Mouse (Mus musculus): ENCODE measurements around the gene Acr. TPM values are rescaled to one million over a fixed set of nuclear protein-coding genes. Genes with fewer than 3 reads are reported as not detected.

Gene Acr
- 0.22 TPM in 1 of 2 replicates, not detected in the other for polyA plus RNA-seq (2015; fragmentation: Nextera tagmentation; extraction: Ambion mirVana)

GRCm38 (mm10) chr15:89568114-89568513, at the start of gene Acr:
Acr (plus strand) TSS chr15:89568326.
- 90% methylated on average over 6 of the region's 6 CpGs for WGBS
- H3K27ac ChIP-seq: no peak within 1 kb of the TSS
- H3K4me2 ChIP-seq: no peak within 1 kb of the TSS

DNA sequence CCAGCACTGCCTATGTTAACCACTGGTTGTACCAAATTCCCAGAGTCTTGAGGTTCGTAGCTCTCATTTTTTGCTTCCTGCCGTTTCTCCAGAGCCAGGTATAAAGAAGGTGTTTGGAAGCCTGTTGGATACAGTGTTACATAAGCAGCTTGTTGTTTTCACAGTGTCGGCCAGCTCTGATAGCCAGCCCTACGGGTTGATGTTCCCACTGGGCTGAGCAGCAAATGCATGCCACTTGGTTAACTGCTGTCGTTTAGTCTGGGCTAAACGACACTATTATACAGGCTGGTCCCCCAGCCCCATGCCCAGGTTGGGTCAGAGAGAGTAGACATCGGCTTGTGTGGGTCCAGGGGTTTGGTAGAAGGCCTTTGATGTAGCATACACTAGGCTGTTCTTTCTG, 46.2 kb upstream of the Acr start:
- WGBS: 60% methylated on average over 7 of the region's 7 CpGs
- Histone ChIP-seq H3K27me3 (peaks cover 37% of the 10 kb centered on the region), H3K36me3 (no peaks in the 10 kb centered on the region), H3K4me2 (no peak overlapping the region), H3K9ac (no peak overlapping the region), H3K4me3 (no peak overlapping the region), H3K9me3 (no peaks in the 10 kb centered on the region), H3K27ac (no peak overlapping the region), H3K4me1 (peaks cover 11% of the 10 kb centered on the region)
- ATAC-seq (ENCODE audit: insufficient number of reproducible peaks, low FRiP score, low TSS enrichment, low read depth): no peak

More at GRCm38 (mm10) chr15:89568114-89568513, at the start of gene Acr:
- H3K27me3 ChIP-seq: no peaks in the 10 kb centered on the region
- no peaks in the 10 kb centered on the region for H3K9me3 ChIP-seq
- H3K4me1 ChIP-seq: no peaks in the 10 kb centered on the region
- no peaks in the 10 kb centered on the region for H3K36me3 ChIP-seq
- H3K9ac ChIP-seq: no peak within 1 kb of the TSS
- no peak within 1 kb of the TSS for H3K4me3 ChIP-seq
- no peak for ATAC-seq (ENCODE audit: insufficient number of reproducible peaks, low FRiP score, low TSS enrichment, low read depth)

DNA sequence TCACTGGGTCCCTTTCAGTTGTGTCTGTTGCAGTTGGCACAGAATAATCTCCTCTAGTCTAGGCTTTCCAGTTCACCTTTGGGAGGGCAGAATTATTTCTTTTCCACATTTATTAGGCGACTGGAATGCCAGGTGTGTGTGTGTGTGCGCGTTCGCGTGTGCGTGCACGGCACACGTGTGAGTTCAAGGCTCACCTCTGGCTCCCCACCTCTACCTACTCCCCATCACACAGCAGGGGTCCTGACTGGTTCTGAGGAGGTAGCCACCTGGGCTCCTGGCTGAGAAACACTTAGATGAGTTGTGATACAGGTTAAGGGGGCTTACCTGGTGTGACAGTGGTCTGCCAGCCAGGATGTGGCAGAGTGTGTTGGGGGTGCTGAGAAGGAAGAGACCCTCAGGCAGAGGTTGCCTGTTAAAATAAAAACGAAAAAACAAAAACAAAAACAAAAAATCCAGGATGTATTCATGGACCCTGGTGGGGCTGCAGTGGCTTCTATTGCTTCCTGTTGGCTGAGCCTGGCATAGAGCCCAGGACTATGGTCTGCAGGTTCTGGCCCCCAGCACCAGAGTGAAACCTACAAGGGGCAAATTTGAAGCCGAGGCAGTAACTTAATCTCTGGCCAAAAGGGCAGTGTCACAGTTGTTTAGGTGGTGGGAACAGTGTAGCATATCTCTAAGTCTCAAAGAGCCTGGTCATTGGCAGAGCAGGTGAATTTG, 45.4 kb upstream of the Acr start:
- no peak for ATAC-seq (ENCODE audit: insufficient number of reproducible peaks, low FRiP score, low TSS enrichment, low read depth)
- H3K36me3 ChIP-seq: no peaks in the 10 kb centered on the region
- no peak overlapping the region for H3K27ac ChIP-seq
- no peaks in the 10 kb centered on the region for H3K9me3 ChIP-seq
- 85% methylated on average over 10 of the region's 10 CpGs for WGBS
- peaks cover 37% of the 10 kb centered on the region for H3K27me3 ChIP-seq
- H3K4me1 ChIP-seq: peaks cover 11% of the 10 kb centered on the region
- peak overlapping the region; percentile 96; the same call in 1 of the 2 replicates for H3K4me2 ChIP-seq
- H3K9ac ChIP-seq: no peak overlapping the region
- H3K4me3 ChIP-seq: peak overlapping the region; percentile 67

DNA sequence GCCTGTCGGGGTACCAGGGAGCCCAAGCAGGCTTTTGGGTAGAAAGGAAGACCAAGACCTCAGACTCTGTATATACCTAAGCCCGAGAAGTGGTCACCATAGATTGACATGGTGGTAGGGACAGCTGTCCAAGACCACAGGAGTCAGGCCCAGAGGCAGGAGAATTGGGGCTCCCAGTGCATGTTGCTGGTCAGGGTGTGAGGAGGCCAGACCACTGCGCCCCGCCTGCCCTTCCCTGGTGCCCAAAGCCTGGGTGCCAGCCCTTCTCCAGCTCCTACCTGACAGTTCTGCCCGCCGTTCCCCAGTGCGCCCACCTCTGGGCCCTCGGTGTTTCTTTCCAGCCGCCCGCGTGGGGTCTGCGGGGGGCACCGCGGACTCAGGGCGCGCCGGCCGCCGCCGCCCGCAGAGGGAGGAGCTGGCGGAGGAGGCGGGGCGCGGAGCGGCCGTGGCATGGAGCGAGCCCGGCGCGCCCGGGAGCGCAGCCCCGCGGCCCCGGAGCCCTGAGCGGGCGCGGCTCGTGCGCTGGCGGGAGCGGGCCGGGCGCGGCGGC, 44.8 kb upstream of the Acr start:
- 6% methylated on average over 42 of the region's 47 CpGs for WGBS
- Histone ChIP-seq H3K4me1 (peaks cover 11% of the 10 kb centered on the region), H3K4me2 (peak overlapping the region; percentile 96), H3K27ac (no peak overlapping the region), H3K9ac (0 out of 2 replicates have a peak overlapping the region, but pooled peaks have one; percentile 33), H3K4me3 (peak overlapping the region; percentile 67), H3K36me3 (no peaks in the 10 kb centered on the region), H3K9me3 (no peaks in the 10 kb centered on the region), H3K27me3 (peaks cover 37% of the 10 kb centered on the region)
- ATAC-seq (ENCODE audit: insufficient number of reproducible peaks, low FRiP score, low TSS enrichment, low read depth): 0 out of 2 replicates have a peak, but pooled peaks have one; percentile 21

DNA sequence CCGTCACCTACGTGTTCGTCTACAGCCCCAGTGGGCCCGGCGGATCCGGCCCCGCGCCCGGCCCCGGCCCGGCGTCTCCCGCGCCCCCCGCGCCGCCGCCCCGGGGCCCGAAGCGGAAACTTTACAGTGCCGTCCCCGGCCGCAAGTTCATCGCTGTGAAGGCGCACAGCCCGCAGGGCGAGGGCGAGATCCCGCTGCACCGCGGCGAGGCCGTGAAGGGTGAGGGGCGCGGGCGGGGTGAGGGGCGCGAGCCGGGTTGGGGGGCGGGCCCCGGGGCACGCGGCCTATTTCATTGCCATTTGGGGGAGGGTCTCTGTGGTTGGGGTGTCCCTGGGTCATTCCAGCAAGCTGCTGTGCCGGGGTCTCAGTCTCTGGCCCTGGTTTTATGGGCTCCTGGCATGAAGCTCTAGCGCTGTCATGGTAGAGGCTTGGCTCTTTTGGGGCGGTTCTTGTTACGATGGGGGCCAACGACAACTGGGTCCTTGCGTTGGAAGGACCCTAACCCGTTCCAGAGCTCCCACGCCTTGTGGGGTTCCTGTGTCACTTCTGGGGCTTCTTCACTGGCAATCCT, 44.0 kb upstream of the Acr start:
- Histone ChIP-seq H3K4me1 (peaks cover 11% of the 10 kb centered on the region), H3K4me2 (peak overlapping the region; percentile 96), H3K36me3 (no peaks in the 10 kb centered on the region), H3K9me3 (no peaks in the 10 kb centered on the region), H3K27ac (no peak overlapping the region), H3K9ac (peak overlapping the region; percentile 54), H3K27me3 (peaks cover 37% of the 10 kb centered on the region), H3K4me3 (peak overlapping the region; percentile 67)
- 1% methylated on average over 49 of the region's 52 CpGs for WGBS
- no peak for ATAC-seq (ENCODE audit: insufficient number of reproducible peaks, low FRiP score, low TSS enrichment, low read depth)

GRCm38 (mm10) chr15:89524611-89525415, 43.3 kb upstream of the Acr start:
- Histone ChIP-seq H3K9me3 (no peaks in the 10 kb centered on the region), H3K4me2 (peak overlapping the region; percentile 96), H3K27me3 (peaks cover 37% of the 10 kb centered on the region), H3K4me1 (peaks cover 11% of the 10 kb centered on the region), H3K36me3 (no peaks in the 10 kb centered on the region), H3K27ac (no peak overlapping the region), H3K9ac (peak overlapping the region; percentile 54; the same call in 1 of the 2 replicates), H3K4me3 (peak overlapping the region; percentile 67)
- 69% methylated on average over 8 of the region's 8 CpGs for WGBS
- ATAC-seq (ENCODE audit: insufficient number of reproducible peaks, low FRiP score, low TSS enrichment, low read depth): no peak

GRCm38 (mm10) chr15:89525464-89525863, 42.7 kb upstream of the Acr start:
- Histone ChIP-seq H3K27me3 (peaks cover 37% of the 10 kb centered on the region), H3K9me3 (no peaks in the 10 kb centered on the region), H3K36me3 (no peaks in the 10 kb centered on the region), H3K4me1 (peaks cover 11% of the 10 kb centered on the region), H3K27ac (no peak overlapping the region), H3K4me2 (no peak overlapping the region), H3K9ac (no peak overlapping the region), H3K4me3 (no peak overlapping the region)
- WGBS: 92% methylated on average over 8 of the region's 8 CpGs
- ATAC-seq (ENCODE audit: insufficient number of reproducible peaks, low FRiP score, low TSS enrichment, low read depth): no peak

GRCm38 (mm10) chr15:89525896-89526295, 42.2 kb upstream of the Acr start:
- Histone ChIP-seq H3K4me2 (no peak overlapping the region), H3K27me3 (peaks cover 37% of the 10 kb centered on the region), H3K9ac (no peak overlapping the region), H3K4me1 (peaks cover 11% of the 10 kb centered on the region), H3K4me3 (no peak overlapping the region), H3K9me3 (no peaks in the 10 kb centered on the region), H3K27ac (no peak overlapping the region), H3K36me3 (no peaks in the 10 kb centered on the region)
- 64% methylated on average over 7 of the region's 7 CpGs for WGBS
- ATAC-seq (ENCODE audit: insufficient number of reproducible peaks, low FRiP score, low TSS enrichment, low read depth): no peak

DNA sequence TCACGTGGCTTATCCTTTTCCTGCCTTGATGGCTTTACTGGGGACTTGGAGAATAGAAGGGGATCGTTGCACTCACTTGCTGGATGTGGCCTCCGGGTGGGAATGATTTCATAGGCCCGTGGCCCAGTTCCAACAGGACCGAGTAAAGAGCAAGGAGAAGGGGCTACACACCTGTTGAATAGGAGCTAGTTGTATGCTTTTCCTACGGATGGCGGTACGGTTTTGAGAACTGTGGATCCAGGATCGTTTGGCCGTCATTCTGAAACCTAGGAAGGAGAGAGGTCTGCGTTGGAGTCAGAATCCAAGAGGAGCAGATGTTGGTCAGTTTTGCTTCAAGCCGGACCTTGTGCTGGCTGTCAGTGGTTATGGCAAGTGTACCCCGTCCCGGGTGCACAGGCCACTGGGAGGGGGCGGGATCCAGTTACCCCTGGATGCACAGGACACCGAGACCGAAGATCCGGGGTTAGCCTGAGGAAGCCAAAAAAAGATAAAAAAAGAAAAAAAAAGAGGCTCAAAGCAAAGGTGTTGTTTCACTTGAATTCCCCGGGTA, 41.3 kb upstream of the Acr start:
- H3K27me3 ChIP-seq: peaks cover 34% of the 10 kb centered on the region
- no peaks in the 10 kb centered on the region for H3K9me3 ChIP-seq
- 0 out of 2 replicates have a peak, but pooled peaks cover 2% of the 10 kb centered on the region for H3K36me3 ChIP-seq
- WGBS: 86% methylated on average over 19 of the region's 19 CpGs
- peaks cover 11% of the 10 kb centered on the region for H3K4me1 ChIP-seq
- no peak overlapping the region for H3K4me3 ChIP-seq
- H3K27ac ChIP-seq: no peak overlapping the region
- no peak overlapping the region for H3K9ac ChIP-seq
- no peak overlapping the region for H3K4me2 ChIP-seq
- no peak for ATAC-seq (ENCODE audit: insufficient number of reproducible peaks, low FRiP score, low TSS enrichment, low read depth)

GRCm38 (mm10) chr15:89527466-89527865, 40.7 kb upstream of the Acr start:
- no peak overlapping the region for H3K4me2 ChIP-seq
- peaks cover 13% of the 10 kb centered on the region for H3K4me1 ChIP-seq
- H3K27me3 ChIP-seq: peaks cover 29% of the 10 kb centered on the region
- 0 out of 2 replicates have a peak, but pooled peaks cover 6% of the 10 kb centered on the region for H3K36me3 ChIP-seq
- ATAC-seq (ENCODE audit: insufficient number of reproducible peaks, low FRiP score, low TSS enrichment, low read depth): no peak
- H3K4me3 ChIP-seq: no peak overlapping the region
- 83% methylated on average over 7 of the region's 7 CpGs for WGBS
- no peak overlapping the region for H3K9ac ChIP-seq
- no peak overlapping the region for H3K27ac ChIP-seq
- H3K9me3 ChIP-seq: no peaks in the 10 kb centered on the region

- Histone ChIP-seq H3K9ac (no peak overlapping the region), H3K4me3 (no peak overlapping the region), H3K27me3 (peaks cover 20% of the 10 kb centered on the region), H3K27ac (no peak overlapping the region), H3K4me1 (peaks cover 16% of the 10 kb centered on the region), H3K36me3 (0 out of 2 replicates have a peak, but pooled peaks cover 11% of the 10 kb centered on the region), H3K4me2 (no peak overlapping the region), H3K9me3 (no peaks in the 10 kb centered on the region)
- 83% methylated on average over 18 of the region's 18 CpGs for WGBS
- no peak for ATAC-seq (ENCODE audit: insufficient number of reproducible peaks, low FRiP score, low TSS enrichment, low read depth)
Observed at GRCm38 (mm10) chr15:89528201-89528850, 39.8 kb upstream of the Acr start.

All from limb, embryonic 15.5 days (tissue).